Mouse (Mus musculus) lung, adult 2 months (tissue): Measurements from ENCODE around the gene Ppp1r9b.

Experiments used
- CTCF ChIP-seq: fragments of 200-500 bp; IDR thresholded peaks from 2 replicates; pipeline ENCODE4 v1.5.1; 2011; ENCODE audit warnings: mild to moderate bottlenecking, low read length, control low read depth; ENCODE audit not compliant: insufficient read depth
- POLR2A ChIP-seq: fragments of 200-500 bp; IDR thresholded peaks from 2 replicates; pipeline ENCODE4 v1.6.1; 2011; ENCODE audit warnings: low read depth, mild to moderate bottlenecking, control low read depth, low read length, borderline replicate concordance; ENCODE audit errors: extremely low read depth

- TF ChIP-seq CTCF, result no peak
- TF ChIP-seq POLR2A, result no peak
Observed at GRCm38 (mm10) chr11:94970210-94970943, 20.5 kb upstream of the Ppp1r9b start.
